Mouse (Mus musculus): ENCODE results near the gene Wipf1. TPM values are rescaled to one million over a fixed set of nuclear protein-coding genes. Genes with fewer than 3 reads are reported as not detected.

The Wipf1 gene
- total RNA-seq, 4 experiments from 2014 or later, result 11.5 to 14.6 (median 13.3) TPM

- DNase-seq (ENCODE audit: low spot score), result no peak
Observed at GRCm38 (mm10) chr2:73468993-73469392, 60.5 kb downstream of the Wipf1 start.

- DNase-seq (ENCODE audit: low spot score), result no peak
Observed at GRCm38 (mm10) chr2:73467071-73467851, 62.3 kb downstream of the Wipf1 start.

- DNase-seq (ENCODE audit: low spot score), result no peak
Observed at GRCm38 (mm10) chr2:73466481-73466880, 63.1 kb downstream of the Wipf1 start.

GRCm38 (mm10) chr2:73463431-73464194 is 65.9 kb downstream of the Wipf1 start:
- DNase-seq (ENCODE audit: low spot score), result peak; percentile 56

GRCm38 (mm10) chr2:73462757-73463339 is 66.7 kb downstream of the Wipf1 start:
- DNase-seq (ENCODE audit: low spot score), result no peak

GRCm38 (mm10) chr2:73462265-73462664 is 67.3 kb downstream of the Wipf1 start:
- DNase-seq (ENCODE audit: low spot score), result no peak

GRCm38 (mm10) chr2:73460168-73460567 is 69.4 kb downstream of the Wipf1 start:
- DNase-seq (ENCODE audit: low spot score), result peak; percentile 46

- no peak for DNase-seq (ENCODE audit: low spot score)
Observed at GRCm38 (mm10) chr2:73459607-73460153, 69.9 kb downstream of the Wipf1 start.

- DNase-seq (ENCODE audit: low spot score), result no peak
Observed at GRCm38 (mm10) chr2:73456886-73457285, 72.6 kb downstream of the Wipf1 start.

GRCm38 (mm10) chr2:73456154-73456553 is 73.4 kb downstream of the Wipf1 start:
- DNase-seq (ENCODE audit: low spot score), result no peak

- DNase-seq (ENCODE audit: low spot score), result no peak
Observed at GRCm38 (mm10) chr2:73455541-73455940, 74.0 kb downstream of the Wipf1 start.

GRCm38 (mm10) chr2:73454682-73455081 is 74.9 kb downstream of the Wipf1 start:
- no peak for DNase-seq (ENCODE audit: low spot score)

GRCm38 (mm10) chr2:73454186-73454585 is 75.3 kb downstream of the Wipf1 start:
- DNase-seq (ENCODE audit: low spot score), result no peak

GRCm38 (mm10) chr2:73453717-73454116 is 75.8 kb downstream of the Wipf1 start:
- DNase-seq (ENCODE audit: low spot score), result no peak

- no peak for DNase-seq (ENCODE audit: low spot score)
Observed at GRCm38 (mm10) chr2:73453085-73453484, 76.4 kb downstream of the Wipf1 start.

GRCm38 (mm10) chr2:73452556-73452955 is 77.0 kb downstream of the Wipf1 start:
- DNase-seq (ENCODE audit: low spot score), result no peak

- DNase-seq (ENCODE audit: low spot score), result no peak
Observed at GRCm38 (mm10) chr2:73451541-73451940, 78.0 kb downstream of the Wipf1 start.

- DNase-seq (ENCODE audit: low spot score), result no peak
Observed at GRCm38 (mm10) chr2:73450172-73450715, 79.3 kb downstream of the Wipf1 start.

- DNase-seq (ENCODE audit: low spot score), result no peak
Observed at GRCm38 (mm10) chr2:73443985-73444384, 85.5 kb downstream of the Wipf1 start.

- DNase-seq (ENCODE audit: low spot score), result no peak
Observed at GRCm38 (mm10) chr2:73442015-73442414, 87.5 kb downstream of the Wipf1 start.

- no peak for DNase-seq (ENCODE audit: low spot score)
Observed at GRCm38 (mm10) chr2:73440319-73440718, 89.2 kb downstream of the Wipf1 start.

GRCm38 (mm10) chr2:73436976-73437375 is 92.6 kb downstream of the Wipf1 start:
- DNase-seq (ENCODE audit: low spot score), result no peak
